Mouse (Mus musculus): ENCODE measurements around the gene Osbpl11. TPM values are rescaled to one million over a fixed set of nuclear protein-coding genes. Genes with fewer than 3 reads are reported as not detected.
"Not testable (repeated sequence)": the region's sequence is repeated elsewhere in the genome, so short reads cannot be mapped to it uniquely, and the experiment has no call there.

The Osbpl11 gene
- total and polyA plus RNA-seq, 2 experiments = 6.3 to 9.8 TPM

DNA sequence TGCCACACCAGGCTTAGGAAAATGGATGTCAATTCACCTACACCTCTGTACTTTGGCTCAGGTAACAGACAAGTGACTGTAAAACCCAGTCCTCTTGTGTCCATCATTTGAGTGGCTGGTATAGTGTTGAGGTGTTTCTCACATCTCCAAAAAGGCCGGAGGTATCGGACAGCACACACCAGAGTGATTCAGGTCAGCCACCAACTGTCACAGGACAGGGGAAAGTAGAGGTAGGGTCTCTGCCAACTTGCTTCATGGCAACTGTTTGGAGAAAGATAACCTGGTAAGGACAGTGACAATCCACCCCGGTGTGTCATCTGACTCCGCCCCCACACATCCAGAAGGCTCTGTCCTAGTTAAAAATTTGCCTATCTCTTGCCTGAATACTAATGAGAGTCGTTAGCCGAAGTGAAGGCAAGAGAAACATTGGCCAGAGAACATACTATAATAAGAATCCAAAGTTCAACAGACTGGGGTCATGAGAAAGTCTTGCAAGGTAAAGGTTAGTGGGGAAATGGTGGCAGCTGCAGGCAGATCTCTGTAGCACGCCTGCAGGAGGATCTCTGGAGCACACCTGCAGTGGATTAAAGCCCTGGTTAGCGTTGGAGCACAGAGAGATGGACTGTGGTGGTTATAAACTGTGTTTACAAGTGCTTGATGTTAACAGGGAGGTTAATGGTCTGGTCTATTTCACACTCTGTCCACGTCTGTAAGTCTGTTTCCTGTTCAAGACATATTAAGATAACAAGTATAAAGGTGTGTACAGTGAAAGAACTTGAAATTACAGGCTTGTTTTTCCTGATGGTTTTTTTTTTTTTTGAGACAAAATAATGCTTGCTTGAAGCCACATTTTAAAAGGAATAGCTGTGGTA lies 13.9 kb upstream of the Osbpl11 start:
- 18% methylated on average over 9 of the region's 9 CpGs for WGBS
- TF ChIP-seq POLR2A (IDR thresholded peaks at IDR 0.05; ENCODE audit: extremely low read depth, insufficient read depth, low read length) (no peak), CTCF (IDR thresholded peaks at IDR 0.05; ENCODE audit: low read depth, low read length) (peak; percentile 14; the same call in 1 of the 2 replicates)
- H3K79me2 ChIP-seq (ENCODE audit: control insufficient read depth, insufficient read depth, low read length) = peaks cover 5% of the 10 kb centered on the region; the same call in 1 of the 2 replicates
- H3K27ac ChIP-seq (replicated peaks; ENCODE audit: insufficient read depth, low read depth, low read length) = peak overlapping the region; percentile 91
- H3K4me3 ChIP-seq (ENCODE audit: insufficient read depth, low read depth, low read length) = peak overlapping the region; percentile 64
- H3K36me3 ChIP-seq (ENCODE audit: control insufficient read depth, insufficient read depth, low read length) = no peaks in the 10 kb centered on the region; the same call in 1 of the 2 replicates
- H3K4me1 ChIP-seq (ENCODE audit: control insufficient read depth, insufficient read depth, low read length) = peaks cover 9% of the 10 kb centered on the region
- H3K9ac ChIP-seq (ENCODE audit: low read depth, low read length) = peak overlapping the region; percentile 75
- no peaks in the 10 kb centered on the region for H3K27me3 ChIP-seq (ENCODE audit: control insufficient read depth, insufficient read depth, low read length)
- peak; percentile 97 for DNase-seq (ENCODE audit: extremely low read depth, low read depth, low spot score)

GRCm38 (mm10) chr16:33171800-33172199 lies 13.1 kb upstream of the Osbpl11 start:
- no peak for DNase-seq (ENCODE audit: extremely low read depth, low read depth, low spot score)
- TF ChIP-seq POLR2A (IDR thresholded peaks at IDR 0.05; ENCODE audit: extremely low read depth, insufficient read depth, low read length) (no peak), CTCF (IDR thresholded peaks at IDR 0.05; ENCODE audit: low read depth, low read length) (no peak)
- Histone ChIP-seq H3K79me2 (ENCODE audit: control insufficient read depth, insufficient read depth, low read length) (peaks cover 5% of the 10 kb centered on the region; the same call in 1 of the 2 replicates), H3K9ac (ENCODE audit: low read depth, low read length) (no peak overlapping the region), H3K4me1 (ENCODE audit: control insufficient read depth, insufficient read depth, low read length) (peaks cover 9% of the 10 kb centered on the region), H3K36me3 (ENCODE audit: control insufficient read depth, insufficient read depth, low read length) (no peaks in the 10 kb centered on the region; the same call in 1 of the 2 replicates), H3K4me3 (ENCODE audit: insufficient read depth, low read depth, low read length) (no peak overlapping the region), H3K27ac (replicated peaks; ENCODE audit: insufficient read depth, low read depth, low read length) (no peak overlapping the region; the same call in 1 of the 2 replicates), H3K27me3 (ENCODE audit: control insufficient read depth, insufficient read depth, low read length) (no peaks in the 10 kb centered on the region)
- WGBS = 84% methylated on average over 6 of the region's 6 CpGs

GRCm38 (mm10) chr16:33173151-33173550 lies 11.7 kb upstream of the Osbpl11 start:
- H3K79me2 ChIP-seq (ENCODE audit: control insufficient read depth, insufficient read depth, low read length) = peaks cover 5% of the 10 kb centered on the region; the same call in 1 of the 2 replicates
- no peak overlapping the region for H3K4me3 ChIP-seq (ENCODE audit: insufficient read depth, low read depth, low read length)
- H3K9ac ChIP-seq (ENCODE audit: low read depth, low read length) = no peak overlapping the region
- 42% methylated on average over 5 of the region's 5 CpGs for WGBS
- DNase-seq (ENCODE audit: extremely low read depth, low read depth, low spot score) = peak; percentile 41
- no peaks in the 10 kb centered on the region; the same call in 1 of the 2 replicates for H3K36me3 ChIP-seq (ENCODE audit: control insufficient read depth, insufficient read depth, low read length)
- peaks cover 9% of the 10 kb centered on the region for H3K4me1 ChIP-seq (ENCODE audit: control insufficient read depth, insufficient read depth, low read length)
- no peak overlapping the region for H3K27ac ChIP-seq (replicated peaks; ENCODE audit: insufficient read depth, low read depth, low read length)
- no peak for TF ChIP-seq CTCF (IDR thresholded peaks at IDR 0.05; ENCODE audit: low read depth, low read length)
- no peak for TF ChIP-seq POLR2A (IDR thresholded peaks at IDR 0.05; ENCODE audit: extremely low read depth, insufficient read depth, low read length)
- no peaks in the 10 kb centered on the region for H3K27me3 ChIP-seq (ENCODE audit: control insufficient read depth, insufficient read depth, low read length)

GRCm38 (mm10) chr16:33174695-33175094 lies 10.2 kb upstream of the Osbpl11 start:
- Histone ChIP-seq H3K27ac (replicated peaks; ENCODE audit: insufficient read depth, low read depth, low read length) (no peak overlapping the region), H3K4me1 (ENCODE audit: control insufficient read depth, insufficient read depth, low read length) (peaks cover 13% of the 10 kb centered on the region), H3K9ac (ENCODE audit: low read depth, low read length) (no peak overlapping the region), H3K36me3 (ENCODE audit: control insufficient read depth, insufficient read depth, low read length) (no peaks in the 10 kb centered on the region; the same call in 1 of the 2 replicates), H3K79me2 (ENCODE audit: control insufficient read depth, insufficient read depth, low read length) (peaks cover 5% of the 10 kb centered on the region; the same call in 1 of the 2 replicates), H3K27me3 (ENCODE audit: control insufficient read depth, insufficient read depth, low read length) (no peaks in the 10 kb centered on the region), H3K4me3 (ENCODE audit: insufficient read depth, low read depth, low read length) (no peak overlapping the region)
- TF ChIP-seq POLR2A (IDR thresholded peaks at IDR 0.05; ENCODE audit: extremely low read depth, insufficient read depth, low read length) (no peak), CTCF (IDR thresholded peaks at IDR 0.05; ENCODE audit: low read depth, low read length) (no peak)
- DNase-seq (ENCODE audit: extremely low read depth, low read depth, low spot score) = no peak

GRCm38 (mm10) chr16:33176831-33177230 lies 8.0 kb upstream of the Osbpl11 start:
- WGBS = 91% methylated on average over 5 of the region's 5 CpGs
- H3K27ac ChIP-seq (replicated peaks; ENCODE audit: insufficient read depth, low read depth, low read length) = not testable (repeated sequence)
- peaks cover 11% of the 10 kb centered on the region for H3K4me1 ChIP-seq (ENCODE audit: control insufficient read depth, insufficient read depth, low read length)

DNA sequence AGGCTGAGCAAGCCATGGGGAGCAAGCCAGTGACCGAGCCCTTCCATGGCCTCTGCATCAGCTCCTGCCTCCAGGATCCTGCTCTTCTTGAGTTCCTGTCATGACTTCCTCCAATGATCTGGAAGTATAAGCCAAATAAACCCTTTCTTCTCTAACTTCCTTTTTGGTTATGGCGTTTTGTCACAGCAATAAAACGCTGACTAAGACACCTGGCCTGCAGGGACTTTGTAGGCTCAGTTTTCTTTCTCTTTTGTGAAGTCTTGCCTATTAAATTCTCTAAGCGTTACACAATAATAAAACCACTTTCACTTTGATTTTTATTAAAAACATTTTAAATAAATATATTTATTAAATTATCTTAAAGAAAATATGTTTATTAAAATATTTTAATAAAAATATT lies 7.1 kb upstream of the Osbpl11 start:
- WGBS = 86% methylated on average over 4 of the region's 4 CpGs
- Histone ChIP-seq H3K9ac (ENCODE audit: low read depth, low read length) (no peak overlapping the region), H3K4me3 (ENCODE audit: insufficient read depth, low read depth, low read length) (no peak overlapping the region), H3K4me1 (ENCODE audit: control insufficient read depth, insufficient read depth, low read length) (peaks cover 11% of the 10 kb centered on the region), H3K27ac (replicated peaks; ENCODE audit: insufficient read depth, low read depth, low read length) (no peak overlapping the region), H3K79me2 (ENCODE audit: control insufficient read depth, insufficient read depth, low read length) (peaks cover 5% of the 10 kb centered on the region; the same call in 1 of the 2 replicates), H3K27me3 (ENCODE audit: control insufficient read depth, insufficient read depth, low read length) (no peaks in the 10 kb centered on the region), H3K36me3 (ENCODE audit: control insufficient read depth, insufficient read depth, low read length) (peaks cover 5% of the 10 kb centered on the region; the same call in 1 of the 2 replicates)
- TF ChIP-seq CTCF (IDR thresholded peaks at IDR 0.05; ENCODE audit: low read depth, low read length) = no peak
- no peak for TF ChIP-seq POLR2A (IDR thresholded peaks at IDR 0.05; ENCODE audit: extremely low read depth, insufficient read depth, low read length)
- DNase-seq (ENCODE audit: extremely low read depth, low read depth, low spot score) = no peak

More at GRCm38 (mm10) chr16:33176831-33177230, 8.0 kb upstream of the Osbpl11 start:
- H3K36me3 ChIP-seq (ENCODE audit: control insufficient read depth, insufficient read depth, low read length); H3K4me3 ChIP-seq (ENCODE audit: insufficient read depth, low read depth, low read length); H3K79me2 ChIP-seq (ENCODE audit: control insufficient read depth, insufficient read depth, low read length); H3K27me3 ChIP-seq (ENCODE audit: control insufficient read depth, insufficient read depth, low read length); H3K9ac ChIP-seq (ENCODE audit: low read depth, low read length); DNase-seq (ENCODE audit: extremely low read depth, low read depth, low spot score): not testable (repeated sequence)
